Mouse (Mus musculus) testis, adult 2 months (tissue): ENCODE measurements at regions not wholly inside any gene's neighbourhood (a gene's known extent, or its start where the extent isn't known, plus 50 kb on each side); places are given as distances from the start of the nearest gene placed in this dataset.

Experiments used
- H3K27ac ChIP-seq: fragments of 200-500 bp; 2 replicates; pipeline ENCODE4 v1.5.1; 2012; ENCODE audit warnings: low read depth, low read length; ENCODE audit not compliant: control insufficient read depth, insufficient read depth
- H3K27me3 ChIP-seq: fragments of 200-500 bp; 2 replicates; pipeline ENCODE4 v1.6.1; 2012; ENCODE audit warnings: mild to moderate bottlenecking, low read length, moderate library complexity; ENCODE audit not compliant: control insufficient read depth, insufficient read depth
- H3K36me3 ChIP-seq: fragments of 200-500 bp; 2 replicates; pipeline ENCODE4 v1.6.1; 2012; ENCODE audit warnings: mild to moderate bottlenecking, low read length; ENCODE audit not compliant: control insufficient read depth, insufficient read depth
- H3K4me1 ChIP-seq: fragments of 200-500 bp; 2 replicates; pipeline ENCODE4 v1.6.1; 2012; ENCODE audit warnings: low read length; ENCODE audit not compliant: control insufficient read depth, insufficient read depth
- H3K4me3 ChIP-seq: fragments of 200-500 bp; 2 replicates; pipeline ENCODE4 v1.5.1; 2012; ENCODE audit warnings: low read depth, mild to moderate bottlenecking, low read length, moderate library complexity, mixed read lengths; ENCODE audit not compliant: control insufficient read depth
- CTCF ChIP-seq: fragments of 200-500 bp; IDR thresholded peaks from 2 replicates; pipeline ENCODE4 v1.5.1; 2012; ENCODE audit warnings: low read depth, mild to moderate bottlenecking, inconsistent platforms, low read length, moderate library complexity; ENCODE audit not compliant: control insufficient read depth, insufficient read depth, insufficient replicate concordance
- POLR2A ChIP-seq: fragments of 200-500 bp; IDR thresholded peaks from 2 replicates; pipeline ENCODE4 v1.6.1; 2012; ENCODE audit warnings: low read depth, mild to moderate bottlenecking, inconsistent platforms, low read length, moderate library complexity; ENCODE audit not compliant: control insufficient read depth

DNA sequence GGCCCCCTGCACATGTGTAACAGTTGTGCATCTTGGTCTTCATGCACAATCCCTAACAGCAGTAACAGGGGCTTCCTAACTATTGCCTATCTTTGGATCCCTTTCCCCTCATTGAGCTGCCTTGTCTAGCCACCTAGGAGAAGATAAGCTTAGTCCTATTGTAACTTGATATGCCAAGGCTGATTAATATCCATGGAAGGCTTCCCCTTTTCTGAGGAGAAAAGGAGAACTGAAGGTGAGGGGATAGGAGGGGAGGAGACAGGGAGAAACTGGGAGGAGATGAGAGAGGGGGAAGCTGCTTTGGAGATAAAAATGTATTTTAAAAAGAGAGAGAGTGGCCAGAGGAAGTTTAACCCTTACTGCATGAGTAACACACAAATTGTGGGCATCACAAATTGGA, 89.0 kb upstream of the Arhgap18 start:
- no peak for TF ChIP-seq POLR2A
- TF ChIP-seq CTCF = no peak
- Histone ChIP-seq H3K27ac (no peak overlapping the region), H3K4me1 (no peaks in the 10 kb centered on the region), H3K36me3 (no peaks in the 10 kb centered on the region), H3K27me3 (no peaks in the 10 kb centered on the region), H3K4me3 (no peak overlapping the region)

DNA sequence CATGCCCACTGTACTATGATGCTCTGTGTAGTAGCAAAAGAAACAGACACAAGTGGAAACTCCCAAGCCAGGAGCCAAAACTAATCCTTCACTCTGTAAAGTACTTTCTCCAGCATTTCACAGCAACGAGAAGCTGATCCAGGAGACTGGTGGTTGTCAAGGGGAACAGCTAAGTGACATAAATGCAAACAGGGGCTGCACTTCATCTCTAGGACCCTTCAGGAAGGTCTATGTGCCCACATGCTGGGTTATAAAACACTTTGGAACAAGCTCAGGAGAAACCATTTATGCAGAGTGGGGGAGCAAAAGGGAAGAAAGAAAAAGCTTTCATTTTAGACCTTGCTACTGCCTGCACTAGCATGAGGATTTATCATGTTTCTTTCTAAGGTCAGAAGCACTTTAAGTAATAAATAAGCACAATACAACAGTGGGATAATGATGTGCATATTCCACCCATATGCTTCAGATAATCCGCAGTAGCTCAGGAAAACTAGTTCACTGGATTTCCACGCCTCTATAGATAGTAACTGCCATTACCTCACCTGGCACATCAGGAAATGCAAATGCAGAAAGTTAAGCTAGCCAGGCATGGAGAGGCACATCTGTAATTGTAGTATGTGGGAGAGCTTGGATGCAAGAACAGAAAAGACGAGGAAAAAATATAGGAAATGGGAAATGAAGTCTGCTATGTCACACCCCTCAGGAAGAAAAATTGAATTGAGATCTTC, 73.6 kb upstream of the Arhgap18 start:
- Histone ChIP-seq H3K27me3 (no peaks in the 10 kb centered on the region), H3K27ac (no peak overlapping the region), H3K4me1 (no peaks in the 10 kb centered on the region), H3K4me3 (no peak overlapping the region), H3K36me3 (no peaks in the 10 kb centered on the region)
- TF ChIP-seq CTCF = no peak
- no peak for TF ChIP-seq POLR2A

DNA sequence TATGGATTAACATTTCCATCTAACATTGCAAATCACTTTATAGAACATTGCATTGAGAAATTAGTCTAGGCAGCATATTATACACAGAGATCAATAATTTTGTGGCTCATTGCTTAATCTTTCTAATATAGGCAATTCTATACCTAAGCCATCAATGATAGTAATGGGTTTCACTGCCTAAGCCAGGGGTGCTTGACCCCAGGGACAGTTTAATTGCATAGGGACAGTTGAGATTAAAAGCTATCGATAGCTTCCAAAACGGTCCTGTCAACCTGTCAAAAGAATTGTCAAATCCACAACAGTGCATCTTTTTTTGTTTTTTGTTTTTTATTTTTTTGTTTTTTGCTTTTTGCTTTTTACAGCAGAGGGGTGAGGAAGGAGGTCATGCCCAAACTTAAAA, 58.5 kb upstream of the Arhgap18 start:
- H3K27me3 ChIP-seq = no peaks in the 10 kb centered on the region
- TF ChIP-seq CTCF (no peak), POLR2A (no peak)
- H3K27ac ChIP-seq = no peak overlapping the region

DNA sequence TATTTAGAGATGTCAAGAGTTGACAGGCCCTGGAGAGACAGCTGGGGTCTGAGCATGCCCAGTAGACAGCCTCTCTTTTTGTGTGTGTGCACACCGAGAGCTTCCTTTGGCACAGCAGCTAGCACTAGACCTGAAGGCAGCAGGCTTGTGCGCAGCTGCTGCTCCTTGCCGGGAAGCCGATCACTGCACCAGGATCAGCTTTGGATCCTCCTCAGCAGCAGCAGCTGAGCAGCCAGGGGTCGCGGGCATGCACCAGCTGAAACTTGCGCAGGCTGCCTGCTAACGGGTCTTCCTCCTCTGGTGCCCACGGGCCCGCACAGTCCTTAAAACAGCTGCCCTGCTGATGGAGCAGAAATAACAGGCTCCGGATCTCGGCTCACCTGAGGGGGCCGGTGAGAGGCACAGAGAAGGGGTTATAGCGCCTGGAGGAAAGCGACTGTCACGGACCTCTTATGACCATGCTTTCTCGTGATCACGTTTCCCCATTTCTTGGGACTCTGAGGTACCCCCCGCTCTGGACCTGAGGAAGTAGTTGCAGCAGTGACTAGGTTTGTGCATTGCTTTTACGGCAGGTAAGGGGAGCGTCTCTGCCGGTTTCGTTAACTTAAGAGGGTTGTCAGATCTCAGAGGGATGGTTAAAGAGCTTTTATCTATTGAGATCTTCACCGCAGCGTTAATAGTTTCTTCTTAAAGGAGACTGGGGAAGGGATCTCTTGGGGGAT, 57.8 kb upstream of the Arhgap18 start:
- no peaks in the 10 kb centered on the region for H3K27me3 ChIP-seq
- no peak for TF ChIP-seq CTCF
- TF ChIP-seq POLR2A = no peak
- H3K4me1 ChIP-seq = peaks cover 3% of the 10 kb centered on the region; the same call in 1 of the 2 replicates
- H3K36me3 ChIP-seq = no peaks in the 10 kb centered on the region
- no peak overlapping the region; the same call in 1 of the 2 replicates for H3K4me3 ChIP-seq
- no peak overlapping the region for H3K27ac ChIP-seq

More for the DNA sequence above, 58.5 kb upstream of the Arhgap18 start:
- H3K36me3 ChIP-seq = no peaks in the 10 kb centered on the region
- H3K4me1 ChIP-seq = peaks cover 3% of the 10 kb centered on the region; the same call in 1 of the 2 replicates
- H3K4me3 ChIP-seq = no peak overlapping the region
